Mouse (Mus musculus): ENCODE measurements at regions not wholly inside any gene's neighbourhood (a gene's known extent, or its start where the extent isn't known, plus 50 kb on each side); places are given as distances from the start of the nearest gene placed in this dataset.
"Not testable (repeated sequence)": the region's sequence is repeated elsewhere in the genome, so short reads cannot be mapped to it uniquely, and the experiment has no call there.

DNA sequence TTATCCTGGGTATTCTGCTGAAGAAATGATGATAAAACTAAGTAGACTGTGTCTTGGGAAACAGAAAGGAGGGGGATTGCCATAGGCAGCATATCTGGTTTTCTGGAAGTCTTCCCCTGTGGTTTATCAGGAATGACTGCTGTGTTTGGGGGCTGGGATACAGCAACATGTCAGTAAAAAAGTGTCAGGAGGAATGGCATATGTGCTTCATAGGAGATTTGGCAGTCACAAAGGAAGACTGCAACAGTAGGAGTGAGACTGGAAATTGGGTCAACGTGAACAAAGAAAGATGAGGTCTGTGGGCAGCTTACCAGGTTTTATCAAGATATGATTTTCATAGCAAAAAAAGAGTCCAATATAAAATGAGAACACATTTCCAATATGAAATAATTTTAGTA, 641.1 kb upstream of the Nrxn1 start:
- WGBS = 97% methylated on average over 1 of the region's 1 CpGs
- no peaks in the 10 kb centered on the region for H3K27me3 ChIP-seq (ENCODE audit: control insufficient read depth, insufficient read depth, low read length)
- no peak for ATAC-seq (ENCODE audit: low read depth)
- H3K27ac ChIP-seq (ENCODE audit: low read depth, low read length) = no peak overlapping the region
- H3K4me2 ChIP-seq (ENCODE audit: low read depth, low read length) = no peak overlapping the region
- H3K4me3 ChIP-seq (ENCODE audit: low read depth, low read length) = no peak overlapping the region
- H3K4me1 ChIP-seq (ENCODE audit: control insufficient read depth, insufficient read depth, low read length) = no peaks in the 10 kb centered on the region
- H3K9me3 ChIP-seq (ENCODE audit: control insufficient read depth, low read length) = no peaks in the 10 kb centered on the region
- no peak overlapping the region for H3K9ac ChIP-seq (replicated peaks; ENCODE audit: low read depth, low read length)
- no peaks in the 10 kb centered on the region for H3K36me3 ChIP-seq (ENCODE audit: control insufficient read depth, insufficient read depth, low read length)

DNA sequence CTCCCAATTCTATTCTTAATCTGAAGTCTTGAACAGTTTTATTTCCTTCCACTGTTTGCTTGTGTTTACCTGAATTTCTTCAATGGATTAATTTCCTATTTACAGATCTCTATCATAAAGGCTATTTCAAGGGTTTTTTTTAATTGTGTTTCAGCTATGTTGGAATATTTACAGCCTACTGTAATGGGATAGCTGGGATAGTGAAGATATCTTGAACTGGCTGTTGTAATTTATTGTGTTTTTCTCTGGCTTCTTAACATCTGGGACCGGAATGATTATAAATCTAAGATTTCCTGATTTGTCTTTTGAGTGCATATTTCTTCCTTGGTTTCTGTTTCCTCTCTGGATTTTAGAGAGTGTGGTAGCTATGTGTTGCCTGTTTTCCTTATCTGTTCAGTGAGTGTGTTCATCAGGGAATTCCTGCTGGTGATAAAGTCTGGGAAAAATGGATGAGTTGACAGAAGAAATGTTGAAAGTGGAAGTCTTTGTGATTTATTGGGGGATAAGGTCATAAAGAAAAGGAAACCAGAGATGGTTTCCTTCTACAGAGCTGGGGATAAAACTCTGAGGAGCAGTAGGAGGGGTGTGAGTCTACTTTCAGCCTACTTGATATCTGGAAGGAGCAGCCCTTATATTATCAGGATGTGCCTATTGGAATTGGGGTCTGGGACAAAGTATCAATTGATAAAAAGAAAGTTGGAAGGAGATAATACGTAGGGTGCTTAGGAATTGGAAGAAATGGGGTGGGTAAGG, 640.5 kb upstream of the Nrxn1 start:
- Histone ChIP-seq H3K4me1 (ENCODE audit: control insufficient read depth, insufficient read depth, low read length) (no peaks in the 10 kb centered on the region), H3K4me2 (ENCODE audit: low read depth, low read length) (no peak overlapping the region), H3K36me3 (ENCODE audit: control insufficient read depth, insufficient read depth, low read length) (no peaks in the 10 kb centered on the region), H3K9ac (replicated peaks; ENCODE audit: low read depth, low read length) (no peak overlapping the region), H3K27me3 (ENCODE audit: control insufficient read depth, insufficient read depth, low read length) (no peaks in the 10 kb centered on the region), H3K4me3 (ENCODE audit: low read depth, low read length) (no peak overlapping the region), H3K27ac (ENCODE audit: low read depth, low read length) (no peak overlapping the region), H3K9me3 (ENCODE audit: control insufficient read depth, low read length) (no peaks in the 10 kb centered on the region)
- no peak for ATAC-seq (ENCODE audit: low read depth)
- 83% methylated on average over 2 of the region's 2 CpGs for WGBS

- H3K4me1 ChIP-seq (ENCODE audit: control insufficient read depth, insufficient read depth, low read length) = no peaks in the 10 kb centered on the region
- H3K4me3 ChIP-seq (ENCODE audit: low read depth, low read length) = no peak overlapping the region
- H3K4me2 ChIP-seq (ENCODE audit: low read depth, low read length) = no peak overlapping the region
- H3K9me3 ChIP-seq (ENCODE audit: control insufficient read depth, low read length) = no peaks in the 10 kb centered on the region
- no peak overlapping the region for H3K27ac ChIP-seq (ENCODE audit: low read depth, low read length)
- no peak overlapping the region for H3K9ac ChIP-seq (replicated peaks; ENCODE audit: low read depth, low read length)
- no peaks in the 10 kb centered on the region for H3K36me3 ChIP-seq (ENCODE audit: control insufficient read depth, insufficient read depth, low read length)
- ATAC-seq (ENCODE audit: low read depth) = no peak
- H3K27me3 ChIP-seq (ENCODE audit: control insufficient read depth, insufficient read depth, low read length) = no peaks in the 10 kb centered on the region
Measured at GRCm38 (mm10) chr17:91710412-91710811, 617.5 kb upstream of the Nrxn1 start.

- no peak for ATAC-seq (ENCODE audit: low read depth)
- no peaks in the 10 kb centered on the region for H3K27me3 ChIP-seq (ENCODE audit: control insufficient read depth, insufficient read depth, low read length)
- H3K27ac ChIP-seq (ENCODE audit: low read depth, low read length) = no peak overlapping the region
- no peaks in the 10 kb centered on the region for H3K36me3 ChIP-seq (ENCODE audit: control insufficient read depth, insufficient read depth, low read length)
- H3K4me3 ChIP-seq (ENCODE audit: low read depth, low read length) = no peak overlapping the region
- no peak overlapping the region for H3K9ac ChIP-seq (replicated peaks; ENCODE audit: low read depth, low read length)
- H3K4me2 ChIP-seq (ENCODE audit: low read depth, low read length) = no peak overlapping the region
- WGBS = 84% methylated on average over 4 of the region's 4 CpGs
- H3K9me3 ChIP-seq (ENCODE audit: control insufficient read depth, low read length) = no peaks in the 10 kb centered on the region
- no peaks in the 10 kb centered on the region for H3K4me1 ChIP-seq (ENCODE audit: control insufficient read depth, insufficient read depth, low read length)
Measured at GRCm38 (mm10) chr17:91691063-91691462, 598.2 kb upstream of the Nrxn1 start.

GRCm38 (mm10) chr17:91657449-91657848, 564.6 kb upstream of the Nrxn1 start:
- H3K4me1 ChIP-seq (ENCODE audit: control insufficient read depth, insufficient read depth, low read length) = no peaks in the 10 kb centered on the region
- H3K9ac ChIP-seq (replicated peaks; ENCODE audit: low read depth, low read length) = no peak overlapping the region
- H3K27ac ChIP-seq (ENCODE audit: low read depth, low read length) = no peak overlapping the region
- ATAC-seq (ENCODE audit: low read depth) = peak; percentile 56
- no peak overlapping the region for H3K4me3 ChIP-seq (ENCODE audit: low read depth, low read length)
- H3K27me3 ChIP-seq (ENCODE audit: control insufficient read depth, insufficient read depth, low read length) = no peaks in the 10 kb centered on the region
- no peaks in the 10 kb centered on the region for H3K9me3 ChIP-seq (ENCODE audit: control insufficient read depth, low read length)
- H3K36me3 ChIP-seq (ENCODE audit: control insufficient read depth, insufficient read depth, low read length) = no peaks in the 10 kb centered on the region
- no peak overlapping the region for H3K4me2 ChIP-seq (ENCODE audit: low read depth, low read length)

- no peaks in the 10 kb centered on the region for H3K36me3 ChIP-seq (ENCODE audit: control insufficient read depth, insufficient read depth, low read length)
- no peak overlapping the region for H3K9ac ChIP-seq (replicated peaks; ENCODE audit: low read depth, low read length)
- no peaks in the 10 kb centered on the region for H3K4me1 ChIP-seq (ENCODE audit: control insufficient read depth, insufficient read depth, low read length)
- no peak for ATAC-seq (ENCODE audit: low read depth)
- H3K4me2 ChIP-seq (ENCODE audit: low read depth, low read length) = no peak overlapping the region
- H3K4me3 ChIP-seq (ENCODE audit: low read depth, low read length) = no peak overlapping the region
- no peaks in the 10 kb centered on the region for H3K27me3 ChIP-seq (ENCODE audit: control insufficient read depth, insufficient read depth, low read length)
- no peaks in the 10 kb centered on the region for H3K9me3 ChIP-seq (ENCODE audit: control insufficient read depth, low read length)
- H3K27ac ChIP-seq (ENCODE audit: low read depth, low read length) = no peak overlapping the region
Measured at GRCm38 (mm10) chr17:91657036-91657435, 564.2 kb upstream of the Nrxn1 start.

DNA sequence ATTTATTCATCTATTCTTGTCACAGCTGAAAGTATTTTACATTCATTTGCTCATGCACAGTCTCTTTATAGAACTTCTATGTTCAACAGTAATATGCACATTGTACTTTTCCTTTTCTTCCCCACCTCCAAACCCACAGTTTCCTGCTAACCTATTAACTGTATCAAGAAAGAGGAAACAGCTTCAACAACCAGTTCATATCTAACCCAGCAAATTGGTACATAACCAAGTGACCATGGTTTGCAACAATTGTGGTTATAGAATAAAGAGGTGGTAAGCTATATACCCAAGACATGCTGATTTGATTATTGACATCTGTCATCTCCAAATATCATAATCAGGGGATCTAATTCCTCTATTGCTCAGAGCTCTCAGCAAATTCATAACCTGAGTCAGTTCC, 539.0 kb upstream of the Nrxn1 start:
- no peak overlapping the region for H3K4me3 ChIP-seq (ENCODE audit: low read depth, low read length)
- no peak for ATAC-seq (ENCODE audit: low read depth)
- no peaks in the 10 kb centered on the region for H3K27me3 ChIP-seq (ENCODE audit: control insufficient read depth, insufficient read depth, low read length)
- no peaks in the 10 kb centered on the region for H3K4me1 ChIP-seq (ENCODE audit: control insufficient read depth, insufficient read depth, low read length)
- H3K9me3 ChIP-seq (ENCODE audit: control insufficient read depth, low read length) = no peaks in the 10 kb centered on the region
- H3K4me2 ChIP-seq (ENCODE audit: low read depth, low read length) = no peak overlapping the region
- no peak overlapping the region for H3K27ac ChIP-seq (ENCODE audit: low read depth, low read length)
- H3K36me3 ChIP-seq (ENCODE audit: control insufficient read depth, insufficient read depth, low read length) = no peaks in the 10 kb centered on the region
- H3K9ac ChIP-seq (replicated peaks; ENCODE audit: low read depth, low read length) = no peak overlapping the region

GRCm38 (mm10) chr17:91614175-91614574, 521.3 kb upstream of the Nrxn1 start:
- not testable (repeated sequence) for H3K4me2 ChIP-seq (ENCODE audit: low read depth, low read length); H3K9ac ChIP-seq (replicated peaks; ENCODE audit: low read depth, low read length); H3K27me3 ChIP-seq (ENCODE audit: control insufficient read depth, insufficient read depth, low read length); H3K36me3 ChIP-seq (ENCODE audit: control insufficient read depth, insufficient read depth, low read length); H3K4me1 ChIP-seq (ENCODE audit: control insufficient read depth, insufficient read depth, low read length); H3K9me3 ChIP-seq (ENCODE audit: control insufficient read depth, low read length); ATAC-seq (ENCODE audit: low read depth); H3K4me3 ChIP-seq (ENCODE audit: low read depth, low read length); H3K27ac ChIP-seq (ENCODE audit: low read depth, low read length)
- 90% methylated on average over 5 of the region's 5 CpGs for WGBS

DNA sequence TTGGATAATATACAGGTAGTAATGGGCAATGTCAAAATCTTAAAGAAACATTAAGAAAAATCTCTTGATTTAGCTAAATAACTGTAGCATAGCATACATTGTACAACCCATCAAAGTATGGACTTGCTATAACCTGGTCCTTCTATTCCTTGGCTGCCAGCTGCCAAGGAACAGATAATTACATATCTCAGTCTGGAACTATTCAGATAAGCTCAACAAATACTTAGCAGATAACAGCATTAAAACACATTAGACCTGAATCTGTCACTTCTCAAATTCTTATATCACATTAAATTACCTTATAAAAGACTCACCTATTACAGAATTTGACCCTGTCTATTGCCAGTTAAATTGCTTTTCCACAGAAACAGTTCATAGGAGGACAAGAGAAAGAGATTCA, 496.2 kb upstream of the Nrxn1 start:
- no peaks in the 10 kb centered on the region for H3K4me1 ChIP-seq (ENCODE audit: control insufficient read depth, insufficient read depth, low read length)

More for the DNA sequence above, 496.2 kb upstream of the Nrxn1 start:
- no peaks in the 10 kb centered on the region for H3K27me3 ChIP-seq (ENCODE audit: control insufficient read depth, insufficient read depth, low read length)
- H3K27ac ChIP-seq (ENCODE audit: low read depth, low read length) = no peak overlapping the region
- H3K4me2 ChIP-seq (ENCODE audit: low read depth, low read length) = no peak overlapping the region
- ATAC-seq (ENCODE audit: low read depth) = no peak
- H3K9ac ChIP-seq (replicated peaks; ENCODE audit: low read depth, low read length) = no peak overlapping the region
- H3K36me3 ChIP-seq (ENCODE audit: control insufficient read depth, insufficient read depth, low read length) = no peaks in the 10 kb centered on the region
- no peak overlapping the region for H3K4me3 ChIP-seq (ENCODE audit: low read depth, low read length)
- no peaks in the 10 kb centered on the region for H3K9me3 ChIP-seq (ENCODE audit: control insufficient read depth, low read length)

Data from neural tube, embryonic 14.5 days (tissue).